Mouse (Mus musculus) cerebellum, adult 11 months (tissue): ENCODE data around the gene Mrps24.

ENCODE experiments used
- DNase-seq: peaks from one replicate; pipeline ENCODE4 v3.0.0; 2022

Mrps24 gene

DNA sequence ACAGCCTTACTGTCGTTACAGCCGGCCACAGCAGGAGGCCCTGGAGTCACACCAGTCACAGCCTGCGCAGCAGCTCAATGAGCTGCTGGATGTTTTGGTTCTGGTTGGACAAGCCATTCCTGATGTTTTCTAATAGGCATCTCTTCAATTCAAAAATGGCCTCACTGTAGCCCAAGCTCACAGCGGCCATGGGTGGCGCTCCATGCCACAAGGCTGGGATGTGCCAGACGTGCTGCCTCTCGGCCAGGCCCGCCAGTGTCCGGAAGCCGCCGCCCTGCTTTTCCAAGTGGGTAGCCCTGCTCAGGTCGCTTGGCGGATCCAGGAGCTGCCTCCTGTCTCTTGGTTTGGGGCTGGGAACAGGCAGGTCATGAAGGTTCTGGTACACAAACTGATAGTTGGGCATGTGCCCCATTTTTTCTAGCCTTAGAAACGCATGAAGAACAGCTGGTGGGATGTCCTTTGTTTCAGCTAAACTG, at the start of gene Mrps24:
TSS of gene Mrps24 (minus strand) at position 51 of the 476 bp plus-strand sequence.
- no peak for DNase-seq

DNA sequence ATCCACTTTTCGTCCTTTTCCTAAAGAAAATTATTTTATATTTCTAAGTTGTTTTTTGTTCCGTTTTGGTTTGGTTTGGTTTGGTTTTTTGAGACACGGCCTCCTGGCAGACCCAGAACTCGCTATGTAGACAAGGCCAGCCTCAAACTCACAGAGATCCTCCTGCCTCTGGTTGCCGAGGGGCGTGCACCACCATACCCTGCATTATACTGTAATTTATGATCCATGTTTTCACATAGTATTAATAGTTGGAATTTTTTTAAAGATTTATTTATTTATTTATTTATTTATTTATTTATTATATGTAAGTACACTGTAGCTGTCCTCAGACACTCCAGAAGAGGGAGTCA, 47.1 kb upstream of the Mrps24 start:
- DNase-seq = no peak

DNA sequence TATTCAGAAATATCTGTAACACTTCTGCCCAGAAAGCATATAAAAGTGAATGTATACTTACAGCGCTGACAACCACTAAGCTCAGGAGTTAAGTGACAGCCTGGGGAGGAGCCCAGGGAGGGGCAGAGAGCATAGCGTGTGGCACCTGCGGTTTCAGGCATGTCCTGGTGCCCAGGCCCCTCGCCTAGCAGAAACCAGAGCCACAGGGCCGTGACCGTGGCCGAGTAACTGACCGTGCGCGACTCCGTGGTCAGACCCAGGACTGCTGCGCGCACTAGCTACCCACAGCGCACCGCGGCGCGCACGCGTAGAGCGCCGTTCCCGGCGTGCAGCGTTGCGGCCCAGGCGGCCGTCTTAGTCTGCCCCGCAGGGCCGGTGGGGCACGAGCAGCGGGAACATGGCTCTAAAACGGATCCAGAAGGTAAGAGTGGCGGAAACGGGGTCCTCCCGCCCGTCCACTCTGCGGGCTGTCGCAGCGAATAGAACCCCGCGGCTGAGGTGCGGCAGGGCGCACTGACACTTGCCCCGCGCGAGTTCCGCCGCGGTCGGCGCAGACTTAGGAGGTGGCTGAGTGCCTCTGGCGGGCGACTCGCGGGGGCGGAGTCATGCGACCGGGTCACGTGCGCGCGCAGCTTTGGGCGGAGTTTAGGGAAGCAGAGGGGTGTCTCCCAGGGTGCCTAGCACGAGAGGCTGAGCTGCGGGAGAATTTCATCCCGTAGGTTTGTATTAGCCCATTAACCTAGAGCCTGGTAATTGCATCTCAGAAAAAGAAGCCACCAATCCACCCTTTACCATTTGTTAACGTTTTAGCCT, 46.5 kb upstream of the Mrps24 start, which contains the start of gene Urgcp:
TSS of gene Urgcp (minus strand) at position 557 of the 813 bp plus-strand sequence.
- peak; percentile 92 for DNase-seq

DNA sequence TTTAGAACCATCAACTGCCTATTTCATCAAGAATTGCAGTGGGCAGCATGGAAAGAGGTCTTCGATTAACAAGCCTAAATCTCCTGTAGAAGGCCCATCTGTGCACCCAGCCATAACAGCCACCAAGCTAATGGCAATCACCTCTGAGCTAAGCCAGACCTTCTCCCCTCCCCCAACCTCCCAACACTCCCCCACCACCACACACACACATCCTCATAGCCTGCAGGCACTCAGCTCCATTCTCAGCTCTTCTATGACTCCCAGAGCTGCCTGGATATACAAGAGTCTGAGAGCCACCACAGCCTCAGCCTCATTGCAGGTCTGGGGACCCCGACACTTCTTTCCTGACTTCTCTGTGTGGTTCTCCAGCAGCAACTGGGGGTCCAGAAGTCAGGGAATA, 38.3 kb upstream of the Mrps24 start:
- no peak for DNase-seq

DNA sequence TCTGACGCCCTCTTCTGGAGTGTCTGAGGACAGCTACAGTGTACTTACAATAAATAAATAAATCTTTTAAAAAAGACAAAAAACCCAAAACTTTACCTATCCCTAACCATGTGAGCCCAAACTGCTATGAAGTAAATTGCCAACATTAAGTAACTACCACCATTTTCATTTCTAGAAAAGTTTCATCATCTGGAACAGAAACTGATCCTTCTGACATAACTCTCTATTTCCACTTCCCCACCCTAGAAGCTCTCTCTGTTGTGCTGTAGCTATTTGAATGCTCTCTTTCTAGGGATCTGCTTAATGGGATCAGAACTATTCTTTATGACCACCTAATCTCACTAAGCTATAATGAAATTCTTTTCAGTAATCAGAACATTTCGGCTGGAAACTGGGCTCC, 29.5 kb upstream of the Mrps24 start:
- DNase-seq = no peak

DNA sequence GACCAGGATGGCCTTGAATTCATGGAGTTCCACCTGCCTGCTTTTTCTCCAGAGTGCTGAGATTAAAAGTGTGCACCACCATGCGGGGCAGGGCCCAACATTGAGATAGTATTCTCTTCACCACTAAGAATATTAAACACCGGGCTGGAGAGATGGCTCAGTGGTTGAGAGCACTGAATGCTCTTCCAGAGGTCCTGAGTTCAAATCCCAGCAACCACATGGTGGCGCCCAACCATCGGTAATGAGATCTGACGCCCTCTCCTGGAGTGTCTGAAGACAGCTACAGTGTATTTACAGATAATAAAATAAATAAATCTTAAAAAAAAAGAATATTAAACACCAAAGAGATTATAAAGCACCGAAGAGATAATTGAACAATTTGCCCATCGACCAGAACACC, 26.6 kb upstream of the Mrps24 start:
- DNase-seq = no peak

DNA sequence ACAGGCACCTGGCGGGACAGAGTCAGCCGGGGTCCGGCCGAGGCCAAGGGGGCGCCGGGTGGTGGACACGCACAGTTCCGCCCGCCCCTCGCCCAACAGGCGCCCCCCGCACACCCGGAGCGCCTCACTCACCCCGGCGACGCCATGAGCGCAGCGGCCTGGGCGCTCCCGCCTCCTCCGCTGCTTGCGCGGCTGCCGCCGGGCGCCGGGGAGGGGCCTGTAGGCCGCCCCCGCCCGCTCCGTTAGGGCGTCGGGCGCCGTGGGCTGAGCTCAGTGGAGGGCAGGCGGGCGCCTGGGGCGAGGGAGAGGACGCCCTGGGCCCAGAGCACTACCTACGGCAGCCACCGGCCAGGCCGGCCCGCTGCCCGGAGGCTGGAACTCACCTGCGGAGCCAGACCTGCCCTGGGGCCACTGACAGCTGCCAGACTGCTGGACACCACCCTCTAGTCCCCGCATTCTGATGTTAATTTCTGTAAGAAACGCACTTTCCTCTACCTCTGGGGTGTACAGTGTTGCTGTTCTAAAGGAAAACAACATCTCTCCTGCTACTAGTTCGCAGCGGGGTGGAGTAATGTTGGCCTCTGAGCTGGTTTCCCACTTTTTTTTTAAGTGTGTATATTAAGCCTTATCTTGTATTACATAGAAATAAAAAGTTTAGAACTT, 25.6 kb upstream of the Mrps24 start:
- peak; percentile 68 for DNase-seq

DNA sequence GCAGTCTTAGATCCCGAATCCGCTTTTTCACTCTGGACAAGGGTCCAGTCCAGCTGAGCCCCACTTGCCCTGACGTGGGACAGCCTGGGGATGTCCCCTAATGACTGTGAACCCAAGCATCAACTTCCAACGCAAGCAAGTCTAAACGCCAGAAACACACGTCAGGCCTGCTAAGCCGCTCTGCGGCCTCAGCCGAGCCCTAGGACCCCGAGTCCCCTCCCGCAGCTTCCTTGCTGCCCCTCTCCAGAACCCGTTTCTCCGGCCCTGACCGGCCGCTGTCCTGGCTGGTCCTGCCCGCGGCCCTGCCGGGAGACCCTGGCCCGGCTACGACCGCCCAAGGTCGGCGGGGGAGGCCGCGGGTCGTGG, 25.1 kb upstream of the Mrps24 start:
- DNase-seq = no peak

DNA sequence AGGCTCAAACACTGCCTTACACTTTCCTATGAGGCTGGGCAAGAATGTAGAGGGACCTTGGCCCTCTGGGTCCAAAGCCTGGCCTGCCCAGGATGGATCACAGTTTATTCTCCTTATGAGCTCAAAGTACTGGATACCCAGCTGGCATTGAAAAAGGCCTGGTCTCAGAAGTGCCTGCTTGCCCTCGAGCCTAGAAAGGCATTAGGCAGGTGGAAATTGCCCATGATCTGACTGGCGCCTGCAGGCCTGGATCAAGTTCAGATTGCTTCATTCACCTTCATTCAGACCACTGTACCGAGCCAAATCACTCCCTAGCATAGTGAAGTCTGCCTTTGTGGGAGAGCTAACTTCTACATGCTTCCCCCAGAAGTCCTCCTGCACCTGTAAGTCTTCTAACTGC, 24.4 kb upstream of the Mrps24 start:
- no peak for DNase-seq

DNA sequence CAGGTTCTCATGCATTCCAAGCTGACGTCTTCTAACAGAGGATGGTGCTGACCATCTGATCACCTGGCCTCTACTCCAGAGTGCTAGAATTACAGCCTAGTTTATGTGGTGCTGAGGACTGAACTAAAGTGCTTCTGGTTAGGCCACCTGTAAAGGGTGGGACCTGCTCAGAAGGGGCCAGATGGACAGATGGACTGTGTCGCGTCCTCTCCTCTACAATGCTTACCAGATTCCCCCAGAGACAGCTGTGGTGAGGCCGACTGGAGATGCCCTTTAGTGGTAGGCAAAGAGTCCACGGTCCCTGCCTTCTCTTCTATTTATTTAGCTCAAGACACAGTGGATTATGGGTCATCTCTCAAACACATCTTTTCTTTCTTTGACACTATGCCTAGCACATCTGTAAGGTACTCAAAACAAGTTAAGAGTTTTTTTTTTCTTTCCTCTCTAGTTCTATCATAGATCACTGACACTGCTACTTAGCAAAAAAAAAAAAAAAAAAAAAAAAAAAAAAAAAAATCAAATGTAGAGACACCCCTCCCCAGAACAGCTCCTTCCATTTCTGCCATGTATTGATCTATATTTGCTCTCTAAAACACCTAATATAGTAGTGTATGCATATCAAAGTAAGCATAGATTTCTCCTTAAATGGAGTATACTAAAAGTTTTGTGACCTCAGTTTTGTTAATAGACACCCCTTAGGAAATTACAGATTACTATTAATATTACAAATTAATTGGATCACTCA, 23.6 kb upstream of the Mrps24 start:
- no peak for DNase-seq

DNA sequence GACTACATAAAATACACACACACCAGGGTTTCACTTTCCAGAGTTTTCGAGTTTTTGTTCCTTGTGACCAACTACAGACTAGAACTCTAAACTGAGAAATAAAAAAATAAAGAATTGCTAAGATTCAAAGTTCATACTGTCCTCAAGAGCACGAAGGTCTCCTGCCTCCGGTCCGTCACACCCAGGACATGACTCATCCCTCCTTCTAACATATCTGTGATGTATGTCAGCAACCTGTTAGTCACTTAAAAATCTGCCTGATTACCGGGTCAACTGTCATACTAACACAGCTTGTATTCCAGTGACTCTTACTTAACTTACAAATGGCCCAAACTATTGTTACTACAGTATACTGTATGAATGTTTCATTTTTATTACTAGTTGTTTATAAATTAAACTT, 21.7 kb upstream of the Mrps24 start:
- DNase-seq = no peak

DNA sequence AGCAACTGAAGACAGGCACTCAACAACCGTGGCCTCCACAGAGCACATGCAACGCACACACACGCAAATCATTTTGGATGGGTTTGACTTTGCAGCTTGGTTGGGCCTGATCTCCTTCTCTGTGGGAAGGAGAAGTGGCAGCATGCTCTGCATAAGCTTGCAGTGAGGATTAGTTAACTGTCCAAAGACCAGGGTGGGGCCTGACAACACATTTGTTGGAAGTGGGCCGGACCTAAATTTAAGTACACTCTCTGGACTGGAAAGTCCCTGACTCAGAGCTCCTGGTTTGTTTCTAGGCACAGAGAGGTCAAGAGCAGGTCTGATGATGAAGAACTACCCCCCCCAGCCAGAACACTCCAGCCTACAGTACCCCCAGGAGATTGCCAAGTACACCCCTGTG, 18.8 kb upstream of the Mrps24 start:
- DNase-seq = no peak

DNA sequence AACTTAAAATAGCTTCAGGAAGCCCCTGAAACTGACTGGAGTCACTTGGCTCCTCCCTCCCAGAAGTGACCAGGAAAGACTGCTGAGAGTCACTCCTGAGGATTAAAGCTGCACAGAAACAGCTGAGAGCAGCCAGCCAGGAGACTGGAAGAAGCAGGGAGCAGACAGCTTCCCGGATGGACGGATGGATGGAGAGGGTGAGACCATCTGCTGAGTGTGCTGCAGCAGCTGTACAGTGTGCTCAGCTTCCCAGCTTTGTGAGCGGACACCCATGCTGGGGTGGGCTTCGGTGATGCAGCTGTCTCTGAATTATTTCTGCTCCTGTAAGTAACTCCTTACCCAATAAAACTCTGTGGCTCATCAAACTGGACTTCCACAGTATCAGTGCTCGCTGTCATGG, 16.9 kb upstream of the Mrps24 start:
- DNase-seq = no peak

DNA sequence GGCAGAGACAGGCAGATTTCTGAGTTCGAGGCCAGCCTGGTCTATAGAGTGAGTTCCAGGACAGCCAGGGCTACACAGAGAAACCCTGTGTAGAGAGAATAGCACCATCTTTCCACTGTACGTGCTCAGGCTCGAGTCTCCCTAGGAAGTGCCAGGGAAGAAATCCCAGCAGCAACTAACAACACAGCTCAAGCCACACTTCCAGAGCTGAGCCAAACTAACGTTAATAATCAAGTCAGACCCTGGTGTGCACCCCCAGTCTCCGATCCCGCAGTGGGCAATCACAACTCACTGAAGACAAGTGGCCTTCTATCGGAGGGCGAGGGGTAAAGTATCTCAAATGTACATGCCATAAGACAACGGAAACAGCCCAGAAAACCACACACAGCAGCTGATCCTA, 14.1 kb upstream of the Mrps24 start:
- DNase-seq = no peak

DNA sequence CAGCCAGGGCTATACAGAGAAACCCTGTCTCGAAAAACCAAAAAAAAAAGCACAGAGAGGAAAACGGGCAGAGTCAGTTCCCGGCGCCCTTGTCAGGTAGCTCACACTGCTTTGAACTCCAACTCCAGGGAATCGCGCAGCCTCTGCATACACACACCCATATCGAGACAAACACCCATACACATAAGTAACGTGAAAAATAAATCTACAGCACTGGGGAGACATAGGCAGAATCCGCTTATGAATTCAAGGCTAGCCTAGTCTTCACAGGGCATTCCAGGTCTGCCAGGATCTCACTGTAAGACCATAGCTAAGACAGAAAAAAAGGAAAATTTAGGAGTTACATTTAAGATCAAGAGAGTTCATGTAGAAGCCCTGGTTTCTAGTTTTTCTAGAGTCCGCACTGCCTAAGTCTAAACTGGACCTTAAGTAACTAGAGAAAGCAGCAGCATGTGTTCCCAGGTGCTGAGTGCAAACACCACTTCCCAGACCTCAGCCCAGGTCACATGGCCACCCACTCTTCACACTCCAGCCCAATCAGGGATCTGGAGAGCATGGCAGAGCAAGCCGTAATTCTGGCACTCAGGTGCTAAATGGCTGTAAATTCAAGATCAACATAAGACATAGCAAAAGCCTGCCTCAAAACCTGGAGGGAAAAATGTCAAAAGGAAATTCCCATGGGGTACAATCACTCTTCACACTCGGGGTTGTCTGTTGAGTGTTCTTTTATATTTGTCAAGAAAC, 3.3 kb upstream of the Mrps24 start:
- no peak for DNase-seq

DNA sequence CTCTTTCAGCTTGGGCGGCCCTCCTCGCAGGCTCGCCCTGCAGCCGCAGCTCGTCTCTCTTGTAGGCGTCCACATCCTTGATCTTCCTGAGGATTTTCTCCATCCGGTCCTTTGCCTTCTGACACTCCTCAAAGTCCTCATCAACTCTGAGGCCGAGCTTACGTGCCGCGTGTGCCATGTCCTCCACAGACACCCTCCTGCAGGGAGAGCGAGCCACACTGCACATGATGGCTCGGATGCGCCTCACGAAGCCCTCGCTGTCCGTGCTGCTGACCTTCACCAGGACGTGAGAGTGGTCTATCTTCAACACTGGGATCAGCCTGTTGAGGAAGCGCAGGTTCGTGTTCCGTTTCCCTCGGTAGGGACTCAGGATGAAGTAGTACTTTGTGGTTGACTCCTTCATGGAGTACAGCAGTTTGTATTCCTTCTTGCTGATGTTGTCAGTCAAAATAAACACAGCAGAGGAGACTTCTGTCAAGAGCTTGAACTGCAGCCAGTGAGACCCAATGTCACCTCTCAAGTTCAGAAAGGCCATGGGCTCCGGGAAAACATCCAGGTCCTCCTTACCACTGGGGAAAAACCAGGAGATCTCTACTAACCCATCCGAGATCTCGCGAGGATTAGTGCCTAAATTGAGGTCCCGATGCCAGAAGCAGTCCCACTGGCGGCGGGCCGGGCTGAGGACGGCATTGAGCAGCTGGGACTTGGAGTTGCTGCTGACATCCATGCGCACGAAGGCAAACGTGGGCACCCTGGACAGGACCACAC, 1.6 kb upstream of the Mrps24 start:
- DNase-seq = no peak

DNA sequence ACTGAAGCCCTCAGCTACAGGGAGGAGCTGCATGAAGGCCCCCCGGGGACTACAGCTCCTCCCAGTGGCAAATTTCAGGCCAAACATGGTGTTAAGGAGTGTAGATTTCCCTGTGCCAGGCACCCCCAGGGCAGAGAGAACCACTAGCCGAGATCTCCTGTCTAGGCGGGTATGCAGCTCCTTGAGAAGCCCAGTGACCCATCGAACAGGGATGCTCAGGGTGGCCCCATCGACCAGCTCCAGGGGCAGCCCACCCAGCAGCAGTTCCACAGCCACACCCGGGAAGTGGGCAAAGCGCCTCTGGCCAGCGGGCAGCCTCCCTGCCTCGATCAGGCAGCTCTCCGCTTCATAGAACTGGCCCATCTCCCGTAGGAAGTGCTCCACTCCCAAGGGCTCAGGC, 766 bp upstream of the Mrps24 start:
- no peak for DNase-seq

DNA sequence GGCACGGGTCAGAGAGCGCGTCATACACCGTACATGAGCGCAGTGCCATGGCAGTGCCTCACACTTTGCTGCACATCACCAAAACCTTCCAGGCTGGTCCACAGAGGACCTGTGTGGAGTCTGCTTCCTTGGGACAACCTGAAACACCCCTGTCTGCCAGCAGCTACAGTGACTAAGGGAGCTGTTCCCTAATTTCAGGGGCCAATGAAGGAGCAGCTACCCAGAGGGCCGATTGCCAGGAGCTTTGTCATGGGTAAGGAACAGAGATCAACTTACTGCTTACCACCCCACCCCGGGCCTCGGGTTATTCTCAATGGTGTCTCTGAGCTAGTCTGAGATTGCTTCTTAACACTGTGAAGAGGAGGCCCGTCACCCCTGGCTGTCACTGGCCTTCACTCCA, 301 bp downstream of the Mrps24 start:
- DNase-seq = no peak

DNA sequence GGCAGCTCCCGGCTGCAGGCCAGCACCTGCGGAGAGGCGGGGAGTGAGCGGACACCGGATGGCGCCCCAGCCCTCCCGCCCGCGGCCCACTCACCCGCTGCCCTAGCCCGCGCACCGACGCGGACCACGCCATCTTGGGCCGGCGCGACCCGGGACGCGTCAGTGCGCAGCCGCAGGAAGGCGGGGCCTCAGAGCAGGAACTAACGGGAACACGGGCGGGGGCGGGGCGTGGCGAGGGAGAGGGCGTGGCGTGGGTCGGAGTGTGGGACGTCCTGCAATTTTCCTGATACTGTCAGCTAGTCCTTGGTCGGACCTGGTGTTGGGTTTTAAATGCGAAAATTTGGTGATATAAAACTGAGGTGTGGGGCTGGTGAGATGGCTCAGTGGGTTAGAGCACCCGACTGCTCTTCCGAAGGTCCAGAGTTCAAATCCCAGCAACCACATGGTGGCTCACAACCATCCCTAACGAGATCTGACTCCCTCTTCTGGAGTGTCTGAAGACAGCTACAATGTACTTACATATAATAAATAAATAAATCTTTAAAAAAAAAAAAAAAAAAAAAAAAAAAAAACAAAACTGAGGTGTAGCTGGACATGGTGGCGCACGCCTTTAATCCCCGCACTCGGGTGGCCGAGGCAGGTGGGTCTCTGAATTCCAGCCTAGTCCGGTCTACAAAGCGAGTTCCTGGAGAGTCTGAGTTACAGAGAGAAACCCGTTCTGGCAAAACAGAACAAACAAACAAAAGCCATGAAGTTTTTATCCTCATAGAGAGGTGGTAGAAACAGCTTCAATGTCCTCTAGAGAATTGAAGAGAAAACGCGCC, 7.7 kb downstream of the Mrps24 start:
- peak; percentile 88 for DNase-seq

DNA sequence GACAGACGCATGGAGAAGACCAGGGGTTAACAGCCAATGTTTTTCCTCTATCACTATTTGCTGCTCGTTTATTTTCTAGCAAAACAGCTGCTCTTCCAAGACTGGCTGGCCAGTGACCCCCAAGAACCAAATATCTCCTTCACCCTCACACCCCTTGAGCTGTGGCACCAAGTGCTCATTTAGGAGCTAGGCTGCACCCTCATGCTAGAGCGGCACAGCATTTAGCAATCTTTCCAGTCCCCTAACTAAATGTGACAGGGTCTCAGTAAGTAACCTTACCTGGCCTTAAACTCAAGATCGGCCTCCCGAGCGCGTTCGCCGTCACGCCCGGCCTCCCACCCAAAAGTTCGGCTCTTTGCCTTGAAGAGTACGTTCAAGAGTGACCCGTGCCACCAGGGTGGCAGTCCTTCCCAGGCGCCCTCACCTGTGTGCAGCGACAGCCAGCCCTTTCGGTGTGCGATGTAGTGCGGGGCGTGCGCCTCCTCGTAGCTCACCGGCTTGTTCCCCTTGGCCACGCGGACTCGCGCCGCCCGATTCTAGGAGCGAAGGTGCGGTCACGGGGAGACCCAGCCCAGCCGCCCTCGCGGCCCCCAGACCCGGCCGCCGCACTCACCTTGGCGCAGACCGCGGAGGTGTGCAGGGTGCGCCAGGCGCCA, 8.5 kb downstream of the Mrps24 start:
- no peak for DNase-seq

DNA sequence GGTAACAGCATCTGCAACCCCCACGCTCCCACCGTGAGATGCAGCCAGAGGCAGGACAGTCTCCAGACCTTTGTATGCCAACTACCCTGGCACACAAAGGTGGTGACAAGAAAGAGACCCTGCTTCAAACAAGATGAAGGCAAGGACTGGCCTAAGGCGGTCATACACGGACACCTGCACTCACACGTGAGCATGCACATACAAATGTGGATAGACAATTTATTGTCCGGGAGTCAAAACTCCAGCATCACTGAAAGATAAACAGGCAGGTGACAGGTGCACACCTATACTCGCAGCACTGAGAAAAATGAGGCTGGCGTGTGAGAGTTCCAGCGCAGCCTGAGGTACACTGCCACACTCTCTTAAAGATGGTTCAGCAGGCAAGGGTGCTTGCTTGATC, 9.5 kb downstream of the Mrps24 start:
- DNase-seq = no peak
